Mouse (Mus musculus) bone marrow macrophage, adult 2 months (primary cell): Measurements from ENCODE around the gene Arhgap27. TPM values are rescaled to one million over a fixed set of nuclear protein-coding genes. Genes with fewer than 3 reads are reported as not detected.
A peak's percentile ranks its signal among the peaks of the same experiment; 100 is the strongest.

Source experiments
- H3K27ac ChIP-seq: 2 replicates; pipeline ENCODE4 v1.5.1; 2012; ENCODE audit warnings: low read depth, low read length; ENCODE audit not compliant: insufficient read depth
- H3K4me1 ChIP-seq: 2 replicates; pipeline ENCODE4 v1.6.1; 2012; ENCODE audit warnings: low read length; ENCODE audit not compliant: control insufficient read depth, insufficient read depth
- H3K4me3 ChIP-seq: 2 replicates; pipeline ENCODE4 v1.5.1; 2012; ENCODE audit warnings: mild to moderate bottlenecking, low read length, moderate library complexity; ENCODE audit not compliant: insufficient read depth
- CTCF ChIP-seq: IDR thresholded peaks from 2 replicates; pipeline ENCODE4 v1.5.1; 2012; ENCODE audit warnings: low read depth, mild to moderate bottlenecking, low read length, moderate library complexity
- POLR2A ChIP-seq: IDR thresholded peaks from 2 replicates; pipeline ENCODE4 v1.6.1; 2012; ENCODE audit warnings: mild to moderate bottlenecking, low read depth, low read length, borderline replicate concordance
- polyA plus RNA-seq: library from polyadenylated mRNA; stranded (reverse); fragments of >200 nt; gene quantifications from 2 replicates; pipeline ENCODE4 v1.2.4, GENCODE M21; 2012; ENCODE audit not compliant: missing spikeins, insufficient read depth, insufficient read length

Gene Arhgap27
- polyA plus RNA-seq, 1 experiment, result 23.8 TPM

- TF ChIP-seq CTCF, result no peak
- TF ChIP-seq POLR2A, result no peak
- H3K4me1 ChIP-seq, result peaks cover 28% of the 10 kb centered on the region
- no peak overlapping the region for H3K27ac ChIP-seq
- no peak overlapping the region for H3K4me3 ChIP-seq
Measured at GRCm38 (mm10) chr11:103313542-103313941, 50.0 kb downstream of the Arhgap27 start.

- Histone ChIP-seq H3K4me1 (peaks cover 31% of the 10 kb centered on the region), H3K4me3 (no peak overlapping the region), H3K27ac (no peak overlapping the region)
- no peak for TF ChIP-seq CTCF
- TF ChIP-seq POLR2A, result no peak
Measured at GRCm38 (mm10) chr11:103312655-103313255, 50.7 kb downstream of the Arhgap27 start.

GRCm38 (mm10) chr11:103311960-103312611 lies 51.4 kb downstream of the Arhgap27 start:
- no peak overlapping the region for H3K4me3 ChIP-seq
- H3K27ac ChIP-seq, result no peak overlapping the region
- no peak for TF ChIP-seq CTCF
- no peak for TF ChIP-seq POLR2A
- peaks cover 38% of the 10 kb centered on the region for H3K4me1 ChIP-seq

GRCm38 (mm10) chr11:103309956-103310574 lies 53.4 kb downstream of the Arhgap27 start:
- Histone ChIP-seq H3K4me3 (no peak overlapping the region), H3K27ac (peak overlapping the region; percentile 57), H3K4me1 (peaks cover 41% of the 10 kb centered on the region)
- TF ChIP-seq CTCF, result no peak
- TF ChIP-seq POLR2A, result no peak

GRCm38 (mm10) chr11:103307910-103308309 lies 55.6 kb downstream of the Arhgap27 start:
- TF ChIP-seq CTCF, result no peak
- no peak for TF ChIP-seq POLR2A
- H3K4me3 ChIP-seq, result peak overlapping the region; percentile 53
- H3K27ac ChIP-seq, result peak overlapping the region; percentile 90
- H3K4me1 ChIP-seq, result peaks cover 39% of the 10 kb centered on the region

- Histone ChIP-seq H3K4me1 (peaks cover 32% of the 10 kb centered on the region), H3K4me3 (no peak overlapping the region), H3K27ac (no peak overlapping the region)
- no peak for TF ChIP-seq CTCF
- TF ChIP-seq POLR2A, result no peak
Measured at GRCm38 (mm10) chr11:103304525-103304924, 59.0 kb downstream of the Arhgap27 start.

GRCm38 (mm10) chr11:103294772-103295171 lies 68.7 kb downstream of the Arhgap27 start:
- H3K27ac ChIP-seq, result no peak overlapping the region
- H3K4me1 ChIP-seq, result 0 out of 2 replicates have a peak, but pooled peaks cover 3% of the 10 kb centered on the region
- no peak overlapping the region for H3K4me3 ChIP-seq
- TF ChIP-seq CTCF (no peak), POLR2A (no peak)

GRCm38 (mm10) chr11:103294066-103294465 lies 69.4 kb downstream of the Arhgap27 start:
- Histone ChIP-seq H3K4me1 (0 out of 2 replicates have a peak, but pooled peaks cover 3% of the 10 kb centered on the region), H3K27ac (no peak overlapping the region), H3K4me3 (no peak overlapping the region)
- TF ChIP-seq CTCF (no peak), POLR2A (no peak)

- Histone ChIP-seq H3K27ac (no peak overlapping the region), H3K4me3 (no peak overlapping the region), H3K4me1 (peaks cover 12% of the 10 kb centered on the region)
- TF ChIP-seq POLR2A, result no peak
- TF ChIP-seq CTCF, result no peak
Measured at GRCm38 (mm10) chr11:103292890-103293287, 70.6 kb downstream of the Arhgap27 start.
